Mouse (Mus musculus) thymus, adult 18-20 months (tissue): ENCODE measurements around the gene St7.

Source experiments
- DNase-seq, 2 experiments: peaks; one replicate each; pipeline ENCODE4 v3.0.0; 2022; ENCODE audit warnings: mixed read lengths in 2 of 2

Gene St7

GRCm38 (mm10) chr6:17912312-17912711 lies 219.6 kb downstream of the St7 start:
- DNase-seq = no peak

GRCm38 (mm10) chr6:17912825-17913224 lies 220.1 kb downstream of the St7 start:
- no peak for DNase-seq

- no peak for DNase-seq
Measured at GRCm38 (mm10) chr6:17913315-17913714, 220.6 kb downstream of the St7 start.

- DNase-seq = no peak
Measured at GRCm38 (mm10) chr6:17914300-17914699, 221.6 kb downstream of the St7 start.

GRCm38 (mm10) chr6:17917233-17917632 lies 224.5 kb downstream of the St7 start:
- no peak for DNase-seq

- no peak for DNase-seq
Measured at GRCm38 (mm10) chr6:17922180-17922579, 229.4 kb downstream of the St7 start.

GRCm38 (mm10) chr6:17922967-17923366 lies 230.2 kb downstream of the St7 start:
- DNase-seq = no peak

GRCm38 (mm10) chr6:17923370-17923769 lies 230.6 kb downstream of the St7 start:
- no peak for DNase-seq

GRCm38 (mm10) chr6:17923894-17924505 lies 231.3 kb downstream of the St7 start:
- DNase-seq = no peak

GRCm38 (mm10) chr6:17925267-17925666 lies 232.5 kb downstream of the St7 start:
- no peak for DNase-seq

GRCm38 (mm10) chr6:17927746-17928145 lies 235.0 kb downstream of the St7 start:
- DNase-seq = no peak

GRCm38 (mm10) chr6:17931187-17931586 lies 238.5 kb downstream of the St7 start:
- no peak for DNase-seq

GRCm38 (mm10) chr6:17931835-17932234 lies 239.1 kb downstream of the St7 start:
- no peak for DNase-seq

- DNase-seq = no peak
Measured at GRCm38 (mm10) chr6:17932806-17933205, 240.1 kb downstream of the St7 start.

GRCm38 (mm10) chr6:17938631-17939346 lies 246.1 kb downstream of the St7 start:
- DNase-seq = no peak

- DNase-seq = no peak
Measured at GRCm38 (mm10) chr6:17941916-17942315, 249.2 kb downstream of the St7 start.

- DNase-seq = no peak
Measured at GRCm38 (mm10) chr6:17942344-17942743, 249.6 kb downstream of the St7 start.

GRCm38 (mm10) chr6:17943877-17944617 lies 251.3 kb downstream of the St7 start:
- DNase-seq = no peak

GRCm38 (mm10) chr6:17946456-17946855 lies 253.7 kb downstream of the St7 start:
- no peak for DNase-seq

GRCm38 (mm10) chr6:17947130-17947831 lies 254.5 kb downstream of the St7 start:
- DNase-seq = no peak

- no peak for DNase-seq
Measured at GRCm38 (mm10) chr6:17949103-17949502, 256.4 kb downstream of the St7 start.

GRCm38 (mm10) chr6:17951779-17952178 lies 259.0 kb downstream of the St7 start:
- DNase-seq = no peak

GRCm38 (mm10) chr6:17963455-17963854 lies 270.7 kb downstream of the St7 start:
- no peak for DNase-seq
